Mouse (Mus musculus) frontal cortex, postnatal 14 days (tissue): ENCODE measurements at regions not wholly inside any gene's neighbourhood (a gene's known extent, or its start where the extent isn't known, plus 50 kb on each side); places are given as distances from the start of the nearest gene placed in this dataset.

Experiments used
- DNase-seq, 2 experiments: peaks; one replicate each; pipeline ENCODE4 v3.0.0; 2022; ENCODE audit warnings: low spot score in 2 of 2

DNA sequence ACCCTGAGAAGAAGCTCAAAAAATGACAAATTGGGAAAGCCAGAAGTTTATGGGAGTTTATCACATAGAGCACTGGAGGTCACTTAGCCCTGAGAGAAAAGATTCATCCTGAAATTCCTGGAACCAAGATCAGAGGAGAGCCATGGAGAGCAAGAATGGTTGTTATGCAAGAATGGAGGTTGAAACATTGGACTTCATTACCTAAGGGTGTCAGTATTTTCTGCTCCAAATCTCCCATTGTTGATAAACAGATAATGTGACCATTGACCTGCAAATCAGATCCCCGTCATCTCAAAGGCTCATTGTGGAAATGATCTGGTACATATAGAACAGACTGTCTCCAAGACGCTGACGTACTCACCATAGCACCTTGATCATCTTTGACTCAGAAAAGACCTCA, 1477.6 kb upstream of the Slc10a2 start:
- no peak for DNase-seq

DNA sequence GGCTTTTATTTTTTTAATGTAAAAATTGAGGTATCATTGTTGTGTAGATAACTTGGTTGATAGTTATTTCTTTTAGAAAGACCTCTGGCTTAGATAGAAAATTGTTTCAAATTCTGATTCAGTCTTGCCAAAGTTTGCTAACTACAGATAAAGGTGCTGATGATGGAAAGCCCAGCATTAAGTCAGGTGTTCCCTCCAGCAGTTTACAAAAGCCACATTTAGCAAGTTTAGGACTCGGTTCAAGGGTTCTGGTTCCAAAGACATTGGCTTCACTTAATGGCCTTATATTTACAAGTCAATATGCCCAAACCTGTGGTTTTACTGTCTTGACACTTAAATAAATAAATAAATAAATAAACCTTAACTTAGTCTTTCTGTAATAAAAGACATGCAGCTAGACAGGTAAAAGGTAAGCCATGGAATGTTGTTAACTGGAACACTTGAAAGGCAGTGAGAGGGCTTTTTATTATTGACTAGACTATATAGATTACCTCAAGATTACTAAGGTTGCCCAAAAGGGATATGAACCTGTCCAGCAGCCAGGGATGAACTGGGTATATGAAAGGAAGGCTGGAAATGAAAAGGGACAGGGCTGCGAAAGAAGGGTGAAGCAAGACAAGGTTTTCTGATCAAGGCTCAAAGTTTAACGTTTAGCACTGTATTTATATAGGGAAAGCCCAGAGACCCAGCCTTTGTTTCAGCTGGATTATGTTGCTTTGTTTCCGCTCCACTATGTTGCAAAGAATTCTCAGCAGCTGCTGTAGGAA, 1472.9 kb upstream of the Slc10a2 start:
- DNase-seq = no peak

DNA sequence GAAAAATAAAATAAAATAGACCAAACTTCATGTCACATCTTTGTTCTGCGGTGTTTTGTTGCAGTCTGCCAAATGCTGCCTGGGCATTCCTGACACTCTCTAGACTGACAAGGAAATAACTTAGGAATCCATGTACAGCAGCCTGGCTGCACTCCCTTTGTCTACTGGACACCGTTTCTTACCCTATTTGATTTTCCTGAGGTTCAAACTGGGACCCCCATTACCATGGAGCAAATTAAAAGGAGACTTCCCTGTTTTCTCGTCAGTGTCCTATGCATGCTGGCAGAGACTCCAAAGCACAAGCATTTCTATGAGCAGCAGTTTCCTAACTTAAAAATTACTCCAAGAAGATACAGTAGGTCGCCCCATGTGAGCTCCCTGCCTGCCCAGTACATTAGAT, 1470.1 kb upstream of the Slc10a2 start:
- DNase-seq = no peak

DNA sequence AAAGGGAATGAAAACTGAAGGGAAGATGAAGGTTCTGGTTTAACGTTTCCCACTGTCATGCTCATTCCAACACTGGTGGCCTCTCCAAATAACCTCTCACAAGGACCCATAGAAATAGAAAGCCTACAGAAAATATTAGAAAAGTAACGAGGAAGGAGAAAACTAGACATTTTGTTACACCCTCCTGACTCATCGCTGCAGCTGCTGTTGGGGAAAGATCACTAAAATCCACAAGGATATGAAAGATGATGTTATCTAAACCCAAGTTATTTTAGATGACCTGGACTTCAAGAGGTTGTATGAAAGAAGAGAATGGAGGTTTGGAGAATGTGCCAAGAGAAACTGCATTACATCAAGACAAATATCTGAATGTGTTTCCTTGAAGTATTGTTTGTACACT, 1468.3 kb upstream of the Slc10a2 start:
- DNase-seq = no peak

DNA sequence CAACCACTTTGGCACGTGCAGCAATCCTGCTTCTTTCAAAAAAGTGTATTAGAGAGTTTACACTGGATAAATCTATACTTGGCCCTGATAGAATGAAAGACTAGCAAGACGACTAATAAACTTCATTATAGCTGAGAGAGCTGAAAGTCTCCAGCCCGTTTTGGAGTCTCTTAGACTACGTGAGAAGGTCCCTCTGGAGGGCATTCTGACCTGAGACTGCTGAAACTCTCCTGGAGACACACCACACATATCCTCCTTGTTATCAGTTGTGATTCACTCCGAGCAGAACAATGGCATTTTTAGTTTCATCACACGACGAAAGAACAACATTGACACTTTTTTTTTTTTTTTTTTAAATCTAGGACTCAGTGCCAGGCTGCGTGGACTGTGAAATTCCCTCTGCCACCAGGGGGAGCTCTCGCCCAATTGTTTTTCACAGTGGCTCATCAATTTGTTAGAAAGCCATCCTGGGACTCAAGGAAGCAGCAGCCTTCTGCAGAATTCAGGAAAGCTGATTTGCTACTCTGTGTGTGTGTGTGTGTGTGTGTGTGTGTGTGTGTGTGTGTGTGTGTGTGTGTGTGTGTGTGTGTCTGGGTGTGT, 1467.0 kb upstream of the Slc10a2 start:
- DNase-seq = peak; percentile 69 to 87

DNA sequence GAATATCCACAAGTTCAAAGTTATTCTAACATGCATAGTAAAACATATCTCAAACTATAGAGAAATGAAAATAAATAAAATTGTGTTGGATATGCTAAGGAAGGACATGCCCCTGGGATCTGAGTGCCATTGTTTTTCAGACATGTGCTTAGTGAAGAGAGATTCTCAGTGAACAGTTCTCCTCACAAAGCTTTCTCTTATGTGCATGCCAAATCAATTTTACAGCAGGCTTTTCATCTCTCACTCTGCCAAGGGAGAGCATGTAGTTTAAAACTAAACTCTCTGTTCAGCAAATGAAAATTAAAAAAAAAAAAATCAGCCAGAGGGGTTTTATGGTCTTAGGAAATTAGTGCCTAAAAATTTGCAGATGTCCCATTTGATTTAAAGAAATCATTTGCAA, 1445.8 kb upstream of the Slc10a2 start:
- DNase-seq = no peak

DNA sequence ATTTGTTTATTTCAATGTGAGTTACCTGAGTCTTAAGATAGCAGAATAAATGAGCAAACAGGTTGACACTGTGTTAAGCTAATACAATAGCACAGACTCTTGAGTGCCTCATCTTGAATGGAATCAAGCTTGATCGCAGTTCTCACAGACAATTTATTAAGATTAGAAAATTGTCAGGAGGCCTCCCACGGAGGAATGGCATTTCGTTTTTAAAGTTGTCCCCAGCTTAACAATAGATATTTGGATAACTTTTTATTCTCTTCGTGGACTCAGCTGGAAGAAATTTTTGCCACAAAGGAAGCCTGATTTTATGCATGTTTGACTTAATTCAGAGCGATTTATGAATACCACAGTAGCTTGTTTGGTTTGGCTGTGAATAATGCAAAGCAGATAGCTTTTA, 1422.0 kb upstream of the Slc10a2 start:
- DNase-seq = no peak

DNA sequence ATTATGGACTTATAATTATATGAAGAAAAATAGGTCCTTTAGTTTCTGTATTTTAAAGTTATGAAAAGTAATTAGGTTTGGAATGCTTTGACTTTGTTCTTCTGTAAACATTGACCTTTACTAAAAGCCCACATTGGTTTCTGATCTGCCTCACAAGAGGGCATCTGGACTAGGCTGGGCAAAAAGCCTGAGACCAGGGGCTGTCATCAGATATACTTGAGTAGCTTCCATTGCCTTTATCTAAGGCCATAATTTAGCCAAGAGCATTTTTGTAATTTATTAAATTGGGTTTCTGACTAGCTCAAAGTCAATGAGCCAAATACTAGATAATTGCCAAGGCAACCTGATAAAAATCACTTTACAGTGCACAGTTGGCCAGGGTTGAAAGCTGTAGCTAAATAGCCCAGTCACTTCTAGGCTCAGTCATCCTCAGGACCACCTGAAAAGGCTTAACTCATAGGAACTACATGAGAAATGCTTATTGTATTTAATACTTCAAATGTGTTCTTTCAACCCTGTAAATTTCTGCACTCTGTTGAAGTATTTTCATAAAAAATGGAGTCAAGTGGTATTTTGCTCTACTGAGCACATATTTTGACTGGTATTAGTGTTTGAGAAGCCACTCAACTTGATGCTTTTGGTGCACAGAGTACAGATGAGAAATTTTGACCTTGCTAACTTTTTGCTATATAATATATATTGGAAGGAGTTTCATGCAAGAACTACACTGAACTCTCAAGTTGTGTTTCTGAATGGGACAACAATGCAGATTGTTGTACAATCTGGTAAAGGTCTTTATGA, 1410.9 kb upstream of the Slc10a2 start:
- DNase-seq = no peak

DNA sequence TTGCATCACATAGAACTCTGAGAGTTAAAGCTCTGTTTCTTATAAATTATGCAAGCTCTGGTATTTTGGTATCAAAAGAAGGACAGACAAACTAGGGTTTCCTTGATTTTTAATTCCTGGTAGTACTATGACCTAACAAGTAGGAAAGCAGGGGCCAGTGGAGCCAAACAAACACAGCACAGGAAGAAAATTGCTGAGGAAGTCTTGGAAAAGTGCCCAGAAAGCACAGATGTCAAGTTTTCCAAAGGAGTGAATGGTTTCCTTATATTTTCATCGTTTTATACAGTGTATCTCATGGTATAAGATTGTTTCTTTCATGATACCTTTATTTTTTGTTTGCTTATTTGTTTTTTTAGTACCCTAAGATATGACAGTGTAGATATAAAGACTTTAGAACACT, 1387.3 kb upstream of the Slc10a2 start:
- no peak for DNase-seq

DNA sequence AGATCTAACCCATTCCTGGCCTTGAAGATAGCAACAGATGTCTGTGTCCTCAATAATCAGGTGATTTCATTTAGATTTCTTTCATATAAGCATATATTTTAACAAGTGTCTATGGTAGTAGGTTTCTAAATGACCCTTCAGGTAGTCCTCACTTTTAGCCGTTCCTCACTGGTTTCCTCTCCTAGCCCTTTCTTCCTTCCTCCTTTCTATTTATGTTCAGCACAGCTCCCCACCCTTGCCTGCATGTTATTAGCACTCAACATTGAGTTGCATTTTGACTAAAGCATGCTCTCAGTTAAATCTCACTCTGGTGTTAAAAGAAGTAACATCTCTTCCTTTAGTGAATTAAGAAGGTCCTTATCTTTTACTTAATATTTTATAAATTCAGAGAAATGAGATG, 1376.8 kb upstream of the Slc10a2 start:
- DNase-seq = no peak

DNA sequence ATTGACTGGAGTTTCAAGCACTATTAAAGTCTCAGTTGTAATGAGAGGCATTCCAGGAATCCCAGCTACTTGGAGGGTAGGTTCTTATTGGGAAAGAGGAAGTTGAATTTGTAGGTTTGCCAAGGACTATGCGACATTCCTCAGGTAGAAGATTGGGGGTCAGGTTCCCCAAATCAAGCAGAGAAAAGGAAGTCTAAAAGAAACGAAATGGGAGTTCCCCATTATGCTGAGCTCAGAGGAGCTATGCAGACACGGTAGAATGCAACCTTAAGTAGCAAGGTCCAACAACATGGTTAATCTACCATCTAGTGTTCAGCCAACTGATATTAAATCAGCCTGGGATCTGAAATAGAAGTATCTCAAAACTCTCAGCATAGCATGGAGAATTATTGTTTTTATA, 1365.9 kb upstream of the Slc10a2 start:
- DNase-seq = no peak

DNA sequence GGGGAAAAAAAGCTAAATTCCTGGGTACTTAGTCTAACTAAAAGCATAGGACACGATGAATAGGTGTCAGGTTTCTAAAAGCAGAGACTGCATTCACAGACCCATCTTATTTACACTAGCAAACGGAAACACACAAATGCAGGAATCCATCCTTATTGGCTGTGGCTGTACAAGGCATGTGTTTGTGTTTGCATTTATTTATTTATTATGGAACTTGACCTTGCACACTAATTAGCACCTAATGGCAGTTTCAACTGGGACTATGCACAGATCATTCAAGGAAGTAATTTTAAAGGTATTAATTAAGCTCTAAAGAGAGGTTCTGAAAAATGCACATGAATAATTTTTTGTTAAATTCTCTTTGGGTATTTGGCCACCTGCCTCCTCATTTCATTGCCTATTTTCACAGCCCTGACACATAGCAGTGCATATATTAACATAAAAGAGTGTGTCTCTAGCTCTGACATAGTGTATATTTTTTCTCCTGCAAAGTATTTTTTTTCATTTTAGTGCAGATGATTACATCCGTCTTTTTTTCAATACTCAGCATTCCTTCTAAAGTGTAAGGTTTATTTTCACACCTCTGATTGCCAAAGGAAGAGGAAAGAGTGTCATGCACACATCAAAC, 1351.5 kb upstream of the Slc10a2 start:
- no peak for DNase-seq

DNA sequence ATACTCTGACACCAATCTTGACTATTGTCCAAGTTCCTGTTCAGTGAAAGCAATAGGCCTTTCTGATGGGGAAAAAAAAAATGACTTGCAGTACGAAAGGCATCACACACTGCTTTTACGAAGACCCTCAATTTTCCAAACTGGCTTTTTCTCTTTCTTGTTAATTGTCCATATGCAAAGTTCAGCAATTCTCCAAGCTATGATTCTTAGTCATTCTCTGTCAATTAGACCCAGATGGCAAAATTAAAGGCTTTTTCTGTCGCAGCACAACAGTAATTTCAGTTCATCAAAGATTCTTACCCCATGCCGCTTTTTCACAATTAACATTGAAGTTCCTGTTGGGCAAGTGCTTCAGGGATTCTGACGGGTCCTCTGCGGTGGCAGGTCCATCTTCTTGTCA, 1343.2 kb upstream of the Slc10a2 start:
- no peak for DNase-seq

DNA sequence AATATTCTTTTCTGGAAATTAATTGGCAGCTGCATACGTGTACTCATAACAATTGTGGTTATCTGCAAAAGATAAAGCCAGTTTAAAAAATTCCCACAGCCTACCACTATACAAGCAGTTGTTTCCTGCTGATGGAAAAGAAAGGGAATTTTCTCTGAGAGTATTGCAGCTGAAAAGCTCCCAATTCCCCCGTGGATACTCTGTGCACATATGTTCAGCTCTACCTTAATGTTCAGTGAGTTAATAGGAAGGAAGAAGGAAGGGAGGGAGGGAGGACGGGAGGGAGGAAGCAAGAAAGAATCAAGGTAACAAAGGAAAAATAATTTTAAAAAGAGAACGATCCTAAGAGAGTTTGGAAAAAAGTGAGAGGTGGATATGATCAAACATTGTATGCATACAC, 1333.9 kb upstream of the Slc10a2 start:
- no peak for DNase-seq
